25 mouse cellular contexts compared by ENCODE assay signal in genomic region chr1:161020051-161020450, GRCm38 (mm10). TPM values are rescaled to one million over a fixed set of nuclear protein-coding genes. Genes with fewer than 3 reads are reported as not detected.
"Had no signal": no experiment of that assay in that cellular context is flagged by ENCODE, and none has a peak within 500 bp of the region (broad histone marks: within the 10 kb centered on the region; RNA-seq: fewer than 3 reads in every experiment).

No protein-coding gene starts in this region.

- H3K4me1 ChIP-seq: embryonic facial prominence, embryonic 10.5 days; embryonic facial prominence, embryonic 12.5 days; embryonic facial prominence, embryonic 13.5 days; embryonic facial prominence, embryonic 15.5 days; forebrain, embryonic 10.5 days; forebrain, embryonic 12.5 days; forebrain, embryonic 13.5 days; forebrain, embryonic 15.5 days had no signal

- H3K4me3 ChIP-seq: embryonic facial prominence, embryonic 10.5 days; embryonic facial prominence, embryonic 12.5 days; embryonic facial prominence, embryonic 13.5 days; embryonic facial prominence, embryonic 15.5 days; erythroblast, embryonic 14.5 days; forebrain, embryonic 10.5 days; forebrain, embryonic 12.5 days; forebrain, embryonic 13.5 days; forebrain, embryonic 15.5 days; gastrocnemius, adult 2 months; heart, adult 2 months had no signal

- H3K27ac ChIP-seq: embryonic facial prominence, embryonic 10.5 days; embryonic facial prominence, embryonic 12.5 days; embryonic facial prominence, embryonic 13.5 days; embryonic facial prominence, embryonic 15.5 days; forebrain, embryonic 10.5 days; forebrain, embryonic 12.5 days; forebrain, embryonic 13.5 days; forebrain, embryonic 15.5 days; gastrocnemius, adult 2 months; heart, adult 2 months had no signal

- H3K9me3 ChIP-seq: embryonic facial prominence, embryonic 10.5 days; embryonic facial prominence, embryonic 12.5 days; embryonic facial prominence, embryonic 13.5 days; embryonic facial prominence, embryonic 15.5 days; forebrain, embryonic 10.5 days; forebrain, embryonic 12.5 days; forebrain, embryonic 13.5 days; forebrain, embryonic 15.5 days had no signal

- H3K27me3 ChIP-seq: embryonic facial prominence, embryonic 12.5 days; embryonic facial prominence, embryonic 13.5 days; embryonic facial prominence, embryonic 15.5 days; forebrain, embryonic 12.5 days; forebrain, embryonic 13.5 days; forebrain, embryonic 15.5 days had no signal

- DNase-seq: cerebellum, adult 8-10 months; cerebellum, adult 9-10 months; cerebellum, adult 9-11 months; cerebellum, postnatal 10 days; cerebellum, postnatal 14 days; cerebellum, postnatal 25 days; cerebellum, postnatal 36 days; embryo, embryonic 11 days; forebrain, postnatal 0 days; gastrocnemius, adult 2 months; gastrocnemius, postnatal 10 days; gastrocnemius, postnatal 14 days; gastrocnemius, postnatal 25 days; gastrocnemius, postnatal 36 days; heart, adult 18-20 months; heart, adult 2 months had no signal

- H3K9ac ChIP-seq: embryonic facial prominence, embryonic 12.5 days; embryonic facial prominence, embryonic 13.5 days; embryonic facial prominence, embryonic 15.5 days; forebrain, embryonic 12.5 days; forebrain, embryonic 13.5 days; forebrain, embryonic 15.5 days; forebrain, postnatal 0 days had no signal

RNA-seq across cellular contexts. Expression of gene Zbtb37, which starts 14.6 kb away (rescaled TPM):
- polyA plus RNA-seq: erythroblast, embryonic 14.5 days had no signal
